Mouse (Mus musculus) stomach, postnatal 0 days (tissue): ENCODE results near the gene Otogl. TPM values are rescaled to one million over a fixed set of nuclear protein-coding genes. Genes with fewer than 3 reads are reported as not detected.

Experiments used
- ATAC-seq: fragments of 200-750 bp; cut with Nextera tagmentation; 2 replicates; pipeline ENCODE4 v1.8.0; 2017; ENCODE audit not compliant: low FRiP score, low TSS enrichment
- DNase-seq: peaks from one replicate; pipeline ENCODE4 v3.0.0-alpha.2; 2016; ENCODE audit warnings: low spot score
- H3K27ac ChIP-seq: fragments of 300-500 bp; sonication (generic); replicated peaks from 2 replicates; pipeline ENCODE4 v1.5.1; 2014; ENCODE audit warnings: mild to moderate bottlenecking, control low read depth
- H3K27me3 ChIP-seq: fragments of 300-500 bp; sonication (generic); 2 replicates; pipeline ENCODE4 v1.6.1; 2014; ENCODE audit warnings: low read length; ENCODE audit not compliant: control insufficient read depth, insufficient read depth
- H3K36me3 ChIP-seq: fragments of 300-500 bp; sonication (generic); 2 replicates; pipeline ENCODE4 v1.6.1; 2014; ENCODE audit warnings: low read length, mixed read lengths; ENCODE audit not compliant: control insufficient read depth, insufficient read depth
- H3K4me1 ChIP-seq: fragments of 300-500 bp; sonication (generic); replicated peaks from 2 replicates; pipeline ENCODE4 v1.6.1; 2014; ENCODE audit warnings: antibody characterized with exemption; ENCODE audit not compliant: control insufficient read depth, insufficient read depth
- H3K4me2 ChIP-seq: fragments of 300-500 bp; sonication (generic); replicated peaks from 2 replicates; pipeline ENCODE4 v1.6.1; 2014; ENCODE audit warnings: low read depth, mild to moderate bottlenecking, control low read depth, moderate library complexity
- H3K4me3 ChIP-seq: fragments of 300-500 bp; sonication (generic); 2 replicates; pipeline ENCODE4 v1.5.1; 2014; ENCODE audit warnings: low read depth, low read length, control low read depth
- H3K9ac ChIP-seq: fragments of 300-500 bp; sonication (generic); 2 replicates; pipeline ENCODE4 v1.6.1; 2014; ENCODE audit warnings: mild to moderate bottlenecking, low read length, control low read depth, mixed read lengths
- H3K9me3 ChIP-seq: fragments of 300-500 bp; sonication (generic); 2 replicates; pipeline ENCODE4 v1.6.1; 2016; ENCODE audit warnings: low read length; ENCODE audit not compliant: control insufficient read depth
- CTCF ChIP-seq: IDR thresholded peaks from 2 replicates; pipeline ENCODE4 v1.5.1; 2016; ENCODE audit warnings: antibody characterized with exemption, low read depth, mild to moderate bottlenecking, moderate library complexity
- EP300 ChIP-seq: optimal IDR thresholded peaks from 2 replicates; pipeline ENCODE3; 2016; ENCODE audit warnings: antibody characterized with exemption
- WGBS: fragments of 180-500 bp; shearing (Covaris S2); extraction: QIAGEN DNeasy Blood & Tissue Kit; methylation state at CpG from one replicate; pipeline ENCODE4 v1.1.7; 2014; 5-methylcytosine and 5-hydroxymethylcytosine counted together
- polyA plus RNA-seq: library from polyadenylated mRNA; unstranded; fragments of >200 nt; fragmentation: Nextera tagmentation; extraction: Ambion mirVana; gene quantifications from 2 replicates; pipeline ENCODE4 v1.2.1, GENCODE M21; 2015

Gene Otogl
- 0.01 and 0.02 TPM in 2 replicates for polyA plus RNA-seq

DNA sequence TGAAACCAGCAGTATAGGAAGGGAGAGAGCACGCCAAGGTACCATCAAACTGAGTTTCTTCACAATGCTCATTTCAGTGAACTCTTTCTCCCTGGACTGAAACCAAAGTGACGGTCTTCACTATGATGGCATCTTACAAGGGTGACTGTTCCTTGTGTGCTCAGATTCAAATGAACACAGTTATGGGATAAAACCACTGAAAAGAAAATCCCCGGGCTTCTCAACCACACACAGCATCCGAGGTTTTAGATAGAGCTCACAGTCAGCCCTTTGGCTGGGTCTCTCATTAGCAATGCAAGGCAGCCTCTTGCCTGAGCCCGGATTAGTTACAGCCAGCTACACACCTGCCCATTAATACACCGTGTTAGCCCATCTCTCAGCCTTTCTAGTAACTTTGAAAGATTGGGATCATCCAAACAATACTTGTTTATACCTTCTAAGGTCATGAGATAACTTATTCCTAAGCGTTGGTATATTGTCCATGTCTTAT lies at the start of gene Otogl:
Otogl (minus strand) TSS at position 51 of the 490 bp plus-strand sequence.
- H3K4me2 ChIP-seq, result no peak within 1 kb of the TSS
- H3K27ac ChIP-seq, result no peak within 1 kb of the TSS
- DNase-seq (no peak), ATAC-seq (no peak)
- no peak within 1 kb of the TSS for H3K9ac ChIP-seq
- peaks cover 3% of the 10 kb centered on the region; the same call in 1 of the 2 replicates for H3K9me3 ChIP-seq
- no peaks in the 10 kb centered on the region for H3K27me3 ChIP-seq
- H3K4me3 ChIP-seq, result no peak within 1 kb of the TSS
- H3K4me1 ChIP-seq, result no peaks in the 10 kb centered on the region
- no peaks in the 10 kb centered on the region for H3K36me3 ChIP-seq
- WGBS, result 53% methylated on average over 7 of the region's 7 CpGs
- TF ChIP-seq EP300, result no peak
- TF ChIP-seq CTCF, result no peak

GRCm38 (mm10) chr10:107956588-107956987 lies 44.7 kb upstream of the Otogl start:
- H3K4me2 ChIP-seq, result no peak overlapping the region
- no peak overlapping the region for H3K9ac ChIP-seq
- no peak overlapping the region for H3K4me3 ChIP-seq
- H3K36me3 ChIP-seq, result no peaks in the 10 kb centered on the region
- DNase-seq (no peak), ATAC-seq (no peak)
- no peaks in the 10 kb centered on the region for H3K9me3 ChIP-seq
- no peak for TF ChIP-seq EP300
- TF ChIP-seq CTCF, result no peak
- H3K27ac ChIP-seq, result no peak overlapping the region
- H3K4me1 ChIP-seq, result no peaks in the 10 kb centered on the region
- H3K27me3 ChIP-seq, result no peaks in the 10 kb centered on the region
- WGBS, result 41% methylated on average over 5 of the region's 5 CpGs

GRCm38 (mm10) chr10:107954444-107954843 lies 42.5 kb upstream of the Otogl start:
- Histone ChIP-seq H3K4me2 (no peak overlapping the region), H3K27ac (no peak overlapping the region), H3K4me1 (no peaks in the 10 kb centered on the region), H3K4me3 (no peak overlapping the region), H3K27me3 (no peaks in the 10 kb centered on the region), H3K9me3 (no peaks in the 10 kb centered on the region), H3K9ac (no peak overlapping the region), H3K36me3 (no peaks in the 10 kb centered on the region)
- 56% methylated on average over 6 of the region's 6 CpGs for WGBS
- ATAC-seq, result no peak
- no peak for DNase-seq
- TF ChIP-seq CTCF (no peak), EP300 (no peak)

DNA sequence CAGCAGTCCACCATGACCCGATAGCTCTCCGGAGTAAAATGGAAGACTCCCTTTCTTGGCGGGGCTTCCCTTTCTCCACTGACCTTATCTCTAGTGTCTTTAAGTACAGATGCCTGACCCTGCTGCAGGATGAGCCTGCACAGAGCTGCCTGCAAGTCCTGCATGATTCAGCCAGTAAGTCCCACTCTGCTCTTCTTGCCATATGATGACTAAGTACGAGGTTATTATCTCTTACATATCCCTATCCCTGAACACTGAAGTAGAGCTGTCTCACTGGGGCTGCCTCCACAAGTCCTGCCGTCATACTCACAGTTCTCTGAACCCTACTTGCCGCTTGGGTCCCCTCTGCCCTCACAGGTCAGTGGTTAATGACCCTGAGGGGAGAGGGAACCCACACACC lies 39.7 kb upstream of the Otogl start:
- Histone ChIP-seq H3K4me2 (no peak overlapping the region), H3K9ac (no peak overlapping the region), H3K4me3 (no peak overlapping the region), H3K36me3 (no peaks in the 10 kb centered on the region), H3K27me3 (no peaks in the 10 kb centered on the region), H3K4me1 (no peaks in the 10 kb centered on the region), H3K27ac (no peak overlapping the region), H3K9me3 (no peaks in the 10 kb centered on the region)
- 89% methylated on average over 6 of the region's 6 CpGs for WGBS
- DNase-seq (no peak), ATAC-seq (no peak)
- TF ChIP-seq EP300 (no peak), CTCF (no peak)

- no peak overlapping the region for H3K4me3 ChIP-seq
- DNase-seq (no peak), ATAC-seq (no peak)
- no peaks in the 10 kb centered on the region for H3K4me1 ChIP-seq
- no peaks in the 10 kb centered on the region for H3K36me3 ChIP-seq
- no peaks in the 10 kb centered on the region for H3K9me3 ChIP-seq
- no peak overlapping the region for H3K4me2 ChIP-seq
- no peaks in the 10 kb centered on the region for H3K27me3 ChIP-seq
- no peak overlapping the region for H3K9ac ChIP-seq
- H3K27ac ChIP-seq, result no peak overlapping the region
- TF ChIP-seq CTCF (peak; percentile 36), EP300 (no peak)
- WGBS, result 95% methylated on average over 5 of the region's 5 CpGs
These were observed 38.0 kb upstream of the Otogl start for GRCm38 (mm10) chr10:107949945-107950344.

GRCm38 (mm10) chr10:107948647-107949046 lies 36.7 kb upstream of the Otogl start:
- ATAC-seq (no peak), DNase-seq (no peak)
- no peaks in the 10 kb centered on the region for H3K4me1 ChIP-seq
- no peak overlapping the region for H3K27ac ChIP-seq
- no peaks in the 10 kb centered on the region for H3K36me3 ChIP-seq
- no peaks in the 10 kb centered on the region for H3K27me3 ChIP-seq
- no peak overlapping the region for H3K9ac ChIP-seq
- WGBS, result 49% methylated on average over 8 of the region's 8 CpGs
- TF ChIP-seq CTCF (no peak), EP300 (no peak)
- H3K4me2 ChIP-seq, result no peak overlapping the region
- no peaks in the 10 kb centered on the region for H3K9me3 ChIP-seq
- no peak overlapping the region for H3K4me3 ChIP-seq
